Mouse (Mus musculus): ENCODE results near the gene Tmem144. TPM values are rescaled to one million over a fixed set of nuclear protein-coding genes. Genes with fewer than 3 reads are reported as not detected.

Tmem144 gene
- total and polyA plus RNA-seq, 3 experiments = 0.59 to 2.0 (median 1.3) TPM

DNA sequence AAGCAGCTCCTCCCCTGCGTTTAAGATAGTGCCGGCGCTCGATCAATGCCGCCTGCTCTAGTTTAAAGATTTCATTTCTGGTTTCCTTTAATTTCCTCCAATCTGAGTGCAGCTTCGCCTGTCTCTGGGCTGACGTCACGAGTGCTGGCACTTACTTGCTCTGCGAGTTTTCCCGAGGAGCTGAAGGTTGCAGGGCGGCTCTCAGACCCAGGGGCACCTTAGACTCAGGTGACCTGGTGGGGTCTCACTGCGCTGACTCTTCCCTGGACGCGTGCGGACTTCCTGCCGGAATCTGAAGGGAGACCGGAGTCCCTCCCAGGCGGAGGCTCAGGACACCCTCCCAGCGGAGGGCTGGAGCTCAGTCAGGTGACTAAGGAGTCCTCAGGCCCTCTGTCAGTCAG, 10.0 kb downstream of the Tmem144 start:
- H3K9ac ChIP-seq (ENCODE audit: insufficient read depth, low read depth) = no peak overlapping the region
- 0 out of 2 replicates have a peak, but pooled peaks have one; percentile 6 for TF ChIP-seq POLR2A (IDR thresholded peaks at IDR 0.05; ENCODE audit: low read depth, low read length)
- TF ChIP-seq ZC3H11A (IDR thresholded peaks at IDR 0.05; ENCODE audit: low read depth, low read length) = no peak
- H3K4me2 ChIP-seq (ENCODE audit: insufficient read depth, low read depth, poor library complexity, severe bottlenecking) = 0 out of 2 replicates have a peak overlapping the region, but pooled peaks have one; percentile 42
- H3K9me3 ChIP-seq (replicated peaks; ENCODE audit: low read length) = no peaks in the 10 kb centered on the region
- no peak overlapping the region for H3K27ac ChIP-seq (ENCODE audit: insufficient read depth, low read depth)
- DNase-seq (ENCODE audit: extremely low read depth) = peak; percentile 22
- no peaks in the 10 kb centered on the region for H3K79me2 ChIP-seq (replicated peaks; ENCODE audit: control insufficient read depth, extremely low read depth, insufficient read depth, poor library complexity, severe bottlenecking)
- no peaks in the 10 kb centered on the region for H3K27me3 ChIP-seq (replicated peaks)
- H3K4me1 ChIP-seq (ENCODE audit: control insufficient read depth in 1 of 2, insufficient read depth in 2 of 2) = no peaks in the 10 kb centered on the region; a peak in 1 of 4 replicates
- H3K36me3 ChIP-seq (replicated peaks in 1 of 2; ENCODE audit: control insufficient read depth in 1 of 2, insufficient read depth in 1 of 2, low read length in 1 of 2) = no peaks in the 10 kb centered on the region
- in situ Hi-C loops (cut with MboI; ENCODE audit: low pct_ligation_motif_present, low pct_unique_long_range_greater_than_20kb, low sequenced_read_pairs) (no loop called here), dilution Hi-C loops (cut with MboI; ENCODE audit: extremely low pct_ligation_motif_present, extremely low pct_unique_long_range_greater_than_20kb, low sequenced_read_pairs) (no loop called here)
- H3K4me3 ChIP-seq (replicated peaks in 1 of 3; ENCODE audit: low read depth in 2 of 3, low read length in 2 of 3, poor library complexity in 1 of 3) = peak overlapping the region in 1 of 3 experiments; percentile 38

DNA sequence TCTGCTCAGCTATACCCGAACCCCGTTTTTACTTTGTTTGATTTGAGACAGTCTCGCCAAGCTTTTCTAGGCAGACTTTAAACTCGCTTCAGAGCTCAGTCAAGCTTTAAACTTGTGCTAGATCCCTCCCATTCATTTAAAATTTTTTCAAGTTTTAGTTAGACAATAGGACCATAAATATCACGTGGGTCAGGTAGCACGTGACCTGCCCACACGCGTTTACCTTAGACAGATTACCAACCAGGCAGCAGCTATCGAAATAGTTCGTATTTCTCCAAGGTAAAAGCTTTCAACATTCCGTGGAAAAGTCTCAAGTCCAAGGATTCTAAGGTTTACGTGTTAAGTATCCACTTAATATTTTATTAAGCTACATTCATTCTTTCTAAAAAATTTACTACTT, 10.4 kb downstream of the Tmem144 start:
- dilution Hi-C loops (cut with MboI; ENCODE audit: extremely low pct_ligation_motif_present, extremely low pct_unique_long_range_greater_than_20kb, low sequenced_read_pairs) (no loop called here), in situ Hi-C loops (cut with MboI; ENCODE audit: low pct_ligation_motif_present, low pct_unique_long_range_greater_than_20kb, low sequenced_read_pairs) (no loop called here)
- Histone ChIP-seq H3K4me3 (replicated peaks in 1 of 3; ENCODE audit: low read depth in 2 of 3, low read length in 2 of 3, poor library complexity in 1 of 3) (peak overlapping the region in 2 of 3 experiments; percentile 26 to 38), H3K27ac (ENCODE audit: insufficient read depth, low read depth) (no peak overlapping the region), H3K9me3 (replicated peaks; ENCODE audit: low read length) (no peaks in the 10 kb centered on the region), H3K27me3 (replicated peaks) (no peaks in the 10 kb centered on the region), H3K4me2 (ENCODE audit: insufficient read depth, low read depth, poor library complexity, severe bottlenecking) (0 out of 2 replicates have a peak overlapping the region, but pooled peaks have one; percentile 42), H3K9ac (ENCODE audit: insufficient read depth, low read depth) (no peak overlapping the region), H3K79me2 (replicated peaks; ENCODE audit: control insufficient read depth, extremely low read depth, insufficient read depth, poor library complexity, severe bottlenecking) (no peaks in the 10 kb centered on the region), H3K4me1 (ENCODE audit: control insufficient read depth in 1 of 2, insufficient read depth in 2 of 2) (no peaks in the 10 kb centered on the region; a peak in 1 of 4 replicates), H3K36me3 (replicated peaks in 1 of 2; ENCODE audit: control insufficient read depth in 1 of 2, insufficient read depth in 1 of 2, low read length in 1 of 2) (no peaks in the 10 kb centered on the region)
- TF ChIP-seq CHD1 (IDR thresholded peaks at IDR 0.05; ENCODE audit: low read depth, low read length) = no peak
- no peak for TF ChIP-seq TCF12 (IDR thresholded peaks at IDR 0.05; ENCODE audit: low read depth, low read length)
- no peak for TF ChIP-seq ZKSCAN1 (IDR thresholded peaks at IDR 0.05; ENCODE audit: borderline replicate concordance, low read depth, low read length)
- peak; percentile 87 for TF ChIP-seq USF2 (conservative IDR thresholded peaks at IDR 0.05; ENCODE audit: low read depth, low read length)
- TF ChIP-seq POLR2AphosphoS2 (IDR thresholded peaks at IDR 0.05; ENCODE audit: low read depth, low read length) = no peak
- TF ChIP-seq MXI1 (IDR thresholded peaks at IDR 0.05; ENCODE audit: low read depth, low read length) = peak; percentile 48; the same call in 1 of the 2 replicates
- TF ChIP-seq IRF4 (IDR thresholded peaks at IDR 0.05; ENCODE audit: low read depth, low read length) = no peak
- TF ChIP-seq BHLHE40 (IDR thresholded peaks at IDR 0.05; ENCODE audit: low read depth, low read length) = peak; percentile 87
- TF ChIP-seq MAX (IDR thresholded peaks at IDR 0.05; ENCODE audit: low read length) = peak; percentile 91
- TF ChIP-seq USF1 (IDR thresholded peaks at IDR 0.05; ENCODE audit: low read depth, low read length) = peak; percentile 82
- peak; percentile 66 for TF ChIP-seq MYC (IDR thresholded peaks at IDR 0.05; ENCODE audit: low read depth, low read length)
- TF ChIP-seq RCOR1 (conservative IDR thresholded peaks at IDR 0.05; ENCODE audit: low read depth, low read length) = no peak
- no peak for TF ChIP-seq SMC3 (IDR thresholded peaks at IDR 0.05; ENCODE audit: low read depth, low read length)
- TF ChIP-seq MEF2A (IDR thresholded peaks at IDR 0.05; ENCODE audit: borderline replicate concordance, low read depth, low read length) = no peak
- TF ChIP-seq POLR2A (IDR thresholded peaks at IDR 0.05; ENCODE audit: low read depth, low read length) = peak; percentile 12; the same call in 1 of the 2 replicates
- DNase-seq (ENCODE audit: extremely low read depth) = peak; percentile 35
